Mouse (Mus musculus): Measurements from ENCODE around the gene Amn. TPM values are rescaled to one million over a fixed set of nuclear protein-coding genes. Genes with fewer than 3 reads are reported as not detected.

Gene Amn
- polyA plus RNA-seq, 1 experiment from 2014 or later = 1.0 TPM

DNA sequence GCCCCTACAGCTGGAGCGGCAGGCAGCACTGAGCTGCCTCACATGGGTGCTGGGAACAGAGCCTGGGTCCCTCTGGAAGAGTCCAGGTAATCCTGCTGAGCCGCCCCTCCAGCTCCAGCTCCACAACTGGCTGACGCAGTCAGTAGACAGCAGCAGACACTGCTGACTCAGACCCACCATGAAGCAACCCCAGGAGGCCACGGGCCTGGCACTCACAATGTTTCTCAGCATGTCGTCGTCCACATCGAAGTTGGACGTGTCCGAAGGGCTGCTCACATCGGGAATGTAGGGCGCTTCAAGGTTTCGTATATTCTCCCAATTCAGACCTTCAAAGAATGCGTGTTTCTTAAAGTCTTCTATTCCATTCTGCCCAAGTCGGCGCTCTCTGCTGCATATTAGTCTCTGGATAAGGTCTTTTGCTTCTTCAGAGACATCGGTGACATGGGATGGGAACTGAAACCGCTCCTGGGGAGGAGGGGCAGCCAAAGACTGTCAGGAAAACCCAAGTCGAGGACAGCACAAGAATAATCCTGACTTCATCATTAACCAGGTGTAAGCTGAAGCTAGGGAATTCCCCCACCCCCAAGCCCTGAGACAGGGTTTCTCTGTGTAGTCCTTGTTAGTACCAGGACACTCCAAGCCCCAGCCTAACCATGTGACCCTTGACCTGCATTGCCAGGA lies 55.0 kb downstream of the Amn start:
- no peaks in the 10 kb centered on the region for H3K4me1 ChIP-seq
- no peaks in the 10 kb centered on the region for H3K27me3 ChIP-seq
- no peak overlapping the region for H3K27ac ChIP-seq
- H3K4me2 ChIP-seq = no peak overlapping the region
- no peak overlapping the region for H3K4me3 ChIP-seq
- no peaks in the 10 kb centered on the region for H3K9me3 ChIP-seq
- 95% methylated on average over 18 of the region's 18 CpGs for WGBS
- H3K36me3 ChIP-seq = peaks cover 96% of the 10 kb centered on the region
- no peak overlapping the region for H3K9ac ChIP-seq
- ATAC-seq (ENCODE audit: insufficient number of reproducible peaks, low FRiP score, low TSS enrichment, low read depth) = no peak

Other genes starting within 250 kb of the Amn start
- 12.3 and 13.5 TPM in 2 replicates for gene Rcor1, start 231.7 kb upstream of the Amn start, polyA plus RNA-seq (2015; fragmentation: Nextera tagmentation; extraction: Ambion mirVana)
- 9.0 and 11.5 TPM in 2 replicates for gene Traf3, start 104.7 kb upstream of the Amn start, polyA plus RNA-seq (2015; fragmentation: Nextera tagmentation; extraction: Ambion mirVana)
- gene 4930595D18Rik, start 86.6 kb upstream of the Amn start, polyA plus RNA-seq (2015; fragmentation: Nextera tagmentation; extraction: Ambion mirVana) = not detected in 2 replicates
- gene Cdc42bpb, start 106.6 kb downstream of the Amn start, polyA plus RNA-seq (2015; fragmentation: Nextera tagmentation; extraction: Ambion mirVana) = 26.4 and 33.5 TPM in 2 replicates
- gene Lbhd2, start 135.7 kb downstream of the Amn start, polyA plus RNA-seq (2015; fragmentation: Nextera tagmentation; extraction: Ambion mirVana) = 12.4 and 13.2 TPM in 2 replicates
- gene Exoc3l4, start 145.9 kb downstream of the Amn start, polyA plus RNA-seq (2015; fragmentation: Nextera tagmentation; extraction: Ambion mirVana) = 6.4 and 9.9 TPM in 2 replicates
- 8.3 and 8.4 TPM in 2 replicates for gene Tnfaip2, start 171.4 kb downstream of the Amn start, polyA plus RNA-seq (2015; fragmentation: Nextera tagmentation; extraction: Ambion mirVana)
- gene Gm266, start 214.7 kb downstream of the Amn start, polyA plus RNA-seq (2015; fragmentation: Nextera tagmentation; extraction: Ambion mirVana) = 13.1 and 16.1 TPM in 2 replicates